8 mouse cellular contexts compared by ENCODE assay signal in genomic region chr9:110380662-110381061, GRCm38 (mm10). TPM values are rescaled to one million over a fixed set of nuclear protein-coding genes. Genes with fewer than 3 reads are reported as not detected.
DNase-seq lines count a peak whose midpoint lies in the region; ATAC-seq and TF ChIP-seq lines count a peak whose summit lies in the region.

No protein-coding gene starts in this region.

- intact Hi-C loops in heart, postnatal 14 days (cut with DNase I) = no loop called here

- no peak overlapping the region for H3K27ac ChIP-seq in midbrain, embryonic 13.5 days
- no peak overlapping the region for H3K27ac ChIP-seq in midbrain, embryonic 16.5 days (ENCODE audit: low read length)
- no peak overlapping the region for H3K27ac ChIP-seq in limb, embryonic 11.5 days (replicated peaks; ENCODE audit: low read depth, low read length)
- H3K27ac ChIP-seq in testis, adult 2 months (ENCODE audit: control insufficient read depth, insufficient read depth, low read depth, low read length) = no peak overlapping the region

- peak; percentile 21; the same call in 1 of the 2 replicates for ATAC-seq in midbrain, embryonic 13.5 days
- no peak for ATAC-seq in midbrain, embryonic 16.5 days
- peak; percentile 33; the same call in 1 of the 2 replicates for ATAC-seq in limb, embryonic 11.5 days (ENCODE audit: insufficient number of reproducible peaks, low FRiP score, low TSS enrichment, low read depth)

- H3K9me3 ChIP-seq in midbrain, embryonic 13.5 days = no peaks in the 10 kb centered on the region
- no peaks in the 10 kb centered on the region for H3K9me3 ChIP-seq in midbrain, embryonic 16.5 days (replicated peaks; ENCODE audit: control insufficient read depth, low read length, poor library complexity, severe bottlenecking)
- no peaks in the 10 kb centered on the region for H3K9me3 ChIP-seq in limb, embryonic 11.5 days (ENCODE audit: control insufficient read depth, low read length)

- H3K4me3 ChIP-seq in midbrain, embryonic 13.5 days (replicated peaks) = no peak overlapping the region
- H3K4me3 ChIP-seq in midbrain, embryonic 16.5 days (ENCODE audit: low read depth, low read length) = no peak overlapping the region
- no peak overlapping the region for H3K4me3 ChIP-seq in limb, embryonic 11.5 days (ENCODE audit: low read depth, low read length)
- H3K4me3 ChIP-seq in testis, adult 2 months (ENCODE audit: control insufficient read depth, low read depth, low read length) = peak overlapping the region; percentile 62

- H3K4me2 ChIP-seq in midbrain, embryonic 13.5 days (replicated peaks) = no peak overlapping the region
- no peak overlapping the region for H3K4me2 ChIP-seq in midbrain, embryonic 16.5 days (ENCODE audit: low read length)
- H3K4me2 ChIP-seq in limb, embryonic 11.5 days (ENCODE audit: low read depth, severe bottlenecking) = no peak overlapping the region; the same call in 1 of the 2 replicates

- peak; percentile 90 for DNase-seq in heart, adult 11 months
- DNase-seq in heart, postnatal 14 days = no peak
- DNase-seq in limb, embryonic 11.5 days (ENCODE audit: low spot score) = no peak
- no peak for DNase-seq in urinary bladder, postnatal 10 days (ENCODE audit: low spot score)
- no peak for DNase-seq in c-Kit-positive CD71-positive TER-119-positive erythroid progenitor cells, embryonic 14.5 days (ENCODE audit: low spot score)

- H3K9ac ChIP-seq in midbrain, embryonic 13.5 days (replicated peaks) = no peak overlapping the region
- no peak overlapping the region for H3K9ac ChIP-seq in midbrain, embryonic 16.5 days (ENCODE audit: low read depth, low read length)
- no peak overlapping the region for H3K9ac ChIP-seq in limb, embryonic 11.5 days (ENCODE audit: low read length)

- WGBS in midbrain, embryonic 13.5 days = 43% methylated on average over 21 of the region's 21 CpGs
- WGBS in midbrain, embryonic 16.5 days = 51% methylated on average over 21 of the region's 21 CpGs
- whole genome bisulfite sequencing in limb, embryonic 11.5 days = 34% methylated on average over 21 of the region's 21 CpGs

- H3K36me3 ChIP-seq in midbrain, embryonic 13.5 days = peaks cover 93% of the 10 kb centered on the region
- peaks cover 50% of the 10 kb centered on the region for H3K36me3 ChIP-seq in midbrain, embryonic 16.5 days (ENCODE audit: control insufficient read depth, insufficient read depth, low read length)
- H3K36me3 ChIP-seq in limb, embryonic 11.5 days (ENCODE audit: control insufficient read depth, insufficient read depth, low read length) = peaks cover 18% of the 10 kb centered on the region; the same call in 1 of the 2 replicates
- H3K36me3 ChIP-seq in testis, adult 2 months (ENCODE audit: control insufficient read depth, insufficient read depth, low read length) = no peaks in the 10 kb centered on the region

- no peak for TF ChIP-seq CTCF in testis, adult 2 months (IDR thresholded peaks at IDR 0.05; ENCODE audit: control insufficient read depth, insufficient read depth, insufficient replicate concordance, low read depth, low read length)

- no peaks in the 10 kb centered on the region for H3K27me3 ChIP-seq in midbrain, embryonic 13.5 days
- no peaks in the 10 kb centered on the region for H3K27me3 ChIP-seq in midbrain, embryonic 16.5 days (ENCODE audit: control insufficient read depth, insufficient read depth, low read depth, low read length)
- no peaks in the 10 kb centered on the region for H3K27me3 ChIP-seq in limb, embryonic 11.5 days (ENCODE audit: control insufficient read depth, insufficient read depth, low read length)
- no peaks in the 10 kb centered on the region for H3K27me3 ChIP-seq in testis, adult 2 months (ENCODE audit: control insufficient read depth, insufficient read depth, low read length)

- no peaks in the 10 kb centered on the region for H3K4me1 ChIP-seq in midbrain, embryonic 13.5 days (replicated peaks)
- no peaks in the 10 kb centered on the region for H3K4me1 ChIP-seq in midbrain, embryonic 16.5 days (ENCODE audit: control insufficient read depth, insufficient read depth, low read length)
- H3K4me1 ChIP-seq in limb, embryonic 11.5 days (ENCODE audit: control insufficient read depth, insufficient read depth, low read length) = no peaks in the 10 kb centered on the region
- H3K4me1 ChIP-seq in testis, adult 2 months (ENCODE audit: control insufficient read depth, insufficient read depth, low read length) = peaks cover 7% of the 10 kb centered on the region

- TF ChIP-seq POLR2A in testis, adult 2 months (IDR thresholded peaks at IDR 0.05; ENCODE audit: control insufficient read depth, low read depth, low read length) = peak; percentile 37; the same call in 1 of the 2 replicates

RNA-seq across cellular contexts. Expression of gene Ptpn23, which starts 27.4 kb away (rescaled TPM):
- total RNA-seq in heart, postnatal 14 days (2021) = 10 to 100 TPM; 15.4 to 17.6 TPM
- 21.6 and 25.7 TPM in 2 replicates for polyA plus RNA-seq in midbrain, embryonic 13.5 days (2015; fragmentation: Nextera tagmentation; extraction: Ambion mirVana)
- polyA plus RNA-seq in midbrain, embryonic 16.5 days (2015; fragmentation: Nextera tagmentation; extraction: Ambion mirVana) = 18.5 and 24.0 TPM in 2 replicates
- polyA plus RNA-seq in limb, embryonic 11.5 days (2014; fragmentation: Nextera tagmentation; extraction: Ambion mirVana) = 16.6 and 18.6 TPM in 2 replicates
- polyA plus RNA-seq in testis, adult 2 months (2012; rRNA removed) = 28.4 and 32.3 TPM in 2 replicates

RNA-seq across cellular contexts. Expression of gene Ngp, which starts 38.9 kb away (rescaled TPM):
- 1 to 10 TPM in 1 of 2 experiments, under 1 TPM in 1; 0.69 to 1.5 TPM for total RNA-seq in heart, postnatal 14 days (2021)
- polyA plus RNA-seq in midbrain, embryonic 13.5 days (2015; fragmentation: Nextera tagmentation; extraction: Ambion mirVana) = 0.43 and 1.3 TPM in 2 replicates
- polyA plus RNA-seq in midbrain, embryonic 16.5 days (2015; fragmentation: Nextera tagmentation; extraction: Ambion mirVana) = 0.80 and 1.4 TPM in 2 replicates
- 0.47 and 0.48 TPM in 2 replicates for polyA plus RNA-seq in limb, embryonic 11.5 days (2014; fragmentation: Nextera tagmentation; extraction: Ambion mirVana)
- polyA plus RNA-seq in testis, adult 2 months (2012; rRNA removed) = not detected in 2 replicates

RNA-seq across cellular contexts. Expression of gene Scap, which starts 47.6 kb away (rescaled TPM):
- total RNA-seq in heart, postnatal 14 days (2021) = 10 to 100 TPM; 26.4 to 27.6 TPM
- 40.6 and 41.9 TPM in 2 replicates for polyA plus RNA-seq in midbrain, embryonic 13.5 days (2015; fragmentation: Nextera tagmentation; extraction: Ambion mirVana)
- polyA plus RNA-seq in midbrain, embryonic 16.5 days (2015; fragmentation: Nextera tagmentation; extraction: Ambion mirVana) = 57.4 and 64.5 TPM in 2 replicates
- polyA plus RNA-seq in limb, embryonic 11.5 days (2014; fragmentation: Nextera tagmentation; extraction: Ambion mirVana) = 22.1 and 23.9 TPM in 2 replicates
- 10.8 and 13.3 TPM in 2 replicates for polyA plus RNA-seq in testis, adult 2 months (2012; rRNA removed)
